Mouse (Mus musculus) mouse trophoblast stem cell (cell line): Measurements from ENCODE around the gene Cct8l1.

ENCODE experiments used
- in situ Hi-C, 2 experiments: fragments of 300-500 bp; cut with MseI, MboI; formaldehyde crosslinking; loops; 2 replicates in 1 of 2; 3 replicates in 1 of 2; pipeline ENCODE4 v1.15.1; 2025

Cct8l1 gene

GRCm38 (mm10) chr5:25530629-25531028 is 14.8 kb downstream of the Cct8l1 start:
- in situ Hi-C loops, result no loop called here

GRCm38 (mm10) chr5:25532256-25533147 is 16.6 kb downstream of the Cct8l1 start:
- in situ Hi-C loops, result no loop called here

DNA sequence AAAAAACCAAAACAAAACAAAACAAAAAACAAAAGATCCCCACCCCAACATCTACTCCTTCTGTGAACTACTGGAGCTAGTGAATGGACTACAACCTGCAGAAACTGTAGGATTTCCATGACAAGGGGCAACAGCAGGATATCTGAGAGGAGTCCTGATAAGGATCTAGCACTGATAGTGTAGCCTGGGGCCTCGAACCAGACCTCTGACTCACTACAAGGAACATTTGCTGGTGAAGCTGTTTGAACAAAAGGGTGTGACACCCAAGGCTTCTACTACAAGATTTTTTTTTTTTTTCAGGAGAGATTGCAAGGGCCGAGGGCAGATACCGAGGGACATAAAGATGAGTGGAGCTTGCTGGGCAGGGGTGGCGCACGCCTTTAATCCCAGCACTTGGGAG is 17.4 kb downstream of the Cct8l1 start:
- in situ Hi-C loops, result no loop called here

DNA sequence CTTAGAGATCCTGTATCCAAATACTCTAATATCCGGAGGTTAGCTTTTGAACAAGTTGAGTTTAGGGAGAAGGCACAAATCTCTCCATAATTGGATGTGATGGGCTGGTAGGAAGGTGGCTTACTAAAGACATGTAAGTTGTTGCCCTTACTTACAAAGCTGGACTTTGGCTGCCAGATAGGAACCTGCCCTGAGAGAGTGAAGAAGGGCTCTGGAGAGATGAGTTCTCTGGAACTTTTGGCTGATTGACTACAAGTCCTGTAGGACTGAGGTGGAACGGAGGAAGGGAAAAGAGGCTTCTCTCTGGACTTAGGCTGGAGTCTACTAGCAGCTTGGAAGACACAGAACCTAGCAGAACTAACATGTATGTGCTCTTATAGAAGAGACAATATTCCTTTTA is 19.7 kb downstream of the Cct8l1 start:
- in situ Hi-C loops, result no loop called here

DNA sequence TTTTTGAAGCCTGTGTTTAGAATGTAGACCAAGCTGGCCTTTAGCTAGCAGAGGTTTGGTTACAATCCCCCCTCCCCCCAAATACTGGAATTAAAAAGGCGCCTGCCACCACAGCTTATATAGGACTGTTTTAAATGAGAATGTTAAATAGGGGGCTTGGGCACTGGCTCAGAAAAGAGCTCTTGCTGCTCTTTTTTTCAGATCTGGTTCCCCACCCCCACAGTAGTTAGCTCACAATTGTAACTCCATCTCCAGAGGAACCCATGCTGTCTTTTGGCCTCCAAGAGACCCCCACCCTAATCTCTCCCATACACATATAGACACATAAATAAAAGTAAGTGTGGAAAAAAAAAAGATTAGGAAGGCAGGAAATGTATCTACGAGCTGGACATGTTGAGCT is 20.6 kb downstream of the Cct8l1 start:
- in situ Hi-C loops, result no loop called here

- in situ Hi-C loops, result no loop called here
These were observed 21.1 kb downstream of the Cct8l1 start for GRCm38 (mm10) chr5:25536921-25537409.

DNA sequence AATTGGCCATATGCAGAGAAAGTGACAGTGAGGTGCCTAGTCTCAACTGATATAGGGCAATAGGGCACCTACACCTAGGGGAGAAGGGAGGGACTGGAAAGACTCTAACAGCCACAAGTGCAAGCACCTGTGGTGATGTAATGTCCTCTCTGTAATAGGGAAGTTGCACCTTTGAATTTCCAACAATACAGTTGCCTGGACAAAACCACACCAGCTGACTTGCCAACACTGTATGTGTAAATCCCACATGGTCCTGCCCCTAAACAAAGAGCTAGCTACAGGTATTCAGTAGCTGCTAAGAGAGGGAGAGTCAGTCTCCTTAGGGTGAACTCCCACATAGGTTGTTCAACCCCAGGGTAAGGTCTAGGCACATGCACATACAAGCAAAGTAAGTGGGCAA is 24.5 kb downstream of the Cct8l1 start:
- in situ Hi-C loops, result no loop called here

DNA sequence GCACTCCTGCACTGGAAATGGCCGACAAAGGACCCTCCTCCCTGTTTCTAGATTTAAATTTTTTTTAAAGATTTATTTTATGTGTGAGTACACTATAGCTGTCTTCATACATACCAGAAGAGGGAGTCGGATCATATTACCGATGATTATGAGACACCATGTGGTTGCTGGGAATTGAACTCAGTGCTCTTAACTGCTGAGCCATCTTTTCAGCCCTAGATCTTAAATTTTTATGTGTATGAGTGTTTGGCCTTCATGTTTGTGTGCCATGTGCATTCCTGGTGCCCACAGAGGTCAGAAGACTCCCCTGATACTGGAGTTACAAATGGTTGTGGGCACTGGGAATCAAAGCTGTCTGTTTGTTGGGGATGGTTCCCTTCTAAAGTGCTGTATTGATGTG is 25.1 kb downstream of the Cct8l1 start:
- in situ Hi-C loops, result no loop called here

- in situ Hi-C loops, result no loop called here
These were observed 25.8 kb downstream of the Cct8l1 start for GRCm38 (mm10) chr5:25541661-25542060.

DNA sequence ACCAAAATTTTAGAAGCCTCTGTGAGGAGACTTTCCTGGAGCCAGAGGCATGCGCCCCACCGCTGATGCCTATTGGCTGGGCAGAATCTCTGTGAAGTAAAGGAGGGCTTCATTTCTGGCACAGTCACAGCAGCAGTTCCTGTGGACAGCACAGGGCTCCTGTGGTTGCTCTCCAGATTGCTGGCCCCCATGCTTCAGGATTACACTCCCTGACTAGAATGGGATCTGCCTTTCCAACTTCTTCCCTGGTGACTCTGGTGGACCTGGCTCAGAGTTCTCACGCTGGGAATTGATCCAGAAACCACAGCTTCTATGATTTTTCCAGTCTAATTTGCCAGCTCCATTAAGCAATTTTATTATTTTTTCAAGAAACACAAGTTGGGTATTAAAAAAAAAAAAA is 28.2 kb downstream of the Cct8l1 start:
- in situ Hi-C loops, result no loop called here

DNA sequence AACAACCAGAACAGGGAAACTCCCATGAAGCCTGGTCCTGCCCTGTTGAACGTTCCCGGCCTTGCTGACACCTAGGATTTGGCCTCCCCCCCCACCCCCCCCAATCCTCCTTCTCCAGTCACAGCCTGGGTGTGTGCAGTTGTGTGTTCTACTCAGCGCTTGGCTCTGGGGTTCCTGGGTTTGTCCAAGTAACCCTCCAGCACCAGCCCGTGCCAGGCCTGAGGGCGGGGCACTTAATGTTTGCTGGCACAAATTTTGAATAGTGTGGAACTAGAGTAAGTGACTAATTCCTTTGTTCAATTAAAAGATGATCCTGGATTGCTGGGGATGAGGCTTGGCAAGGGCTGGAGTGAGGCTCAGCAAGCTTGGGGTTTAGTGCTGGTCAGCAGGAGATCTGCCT is 28.7 kb downstream of the Cct8l1 start:
- in situ Hi-C loops, result no loop called here

DNA sequence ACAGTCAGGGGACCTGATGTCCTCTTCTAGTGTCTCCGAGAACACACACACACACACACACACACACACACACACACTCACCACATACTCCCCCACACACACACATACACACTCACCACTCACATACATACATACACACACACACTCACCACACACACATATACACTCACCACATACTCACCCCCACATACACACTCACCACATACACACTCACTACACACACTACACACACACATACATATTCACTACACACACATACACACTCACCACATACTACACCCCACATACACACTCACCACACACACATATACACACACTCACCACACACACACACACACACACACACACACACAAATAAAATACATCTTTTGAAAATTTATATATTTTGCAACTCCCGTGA is 31.0 kb downstream of the Cct8l1 start:
- in situ Hi-C loops, result no loop called here

GRCm38 (mm10) chr5:25550912-25551311 is 35.0 kb downstream of the Cct8l1 start:
- in situ Hi-C loops, result no loop called here

DNA sequence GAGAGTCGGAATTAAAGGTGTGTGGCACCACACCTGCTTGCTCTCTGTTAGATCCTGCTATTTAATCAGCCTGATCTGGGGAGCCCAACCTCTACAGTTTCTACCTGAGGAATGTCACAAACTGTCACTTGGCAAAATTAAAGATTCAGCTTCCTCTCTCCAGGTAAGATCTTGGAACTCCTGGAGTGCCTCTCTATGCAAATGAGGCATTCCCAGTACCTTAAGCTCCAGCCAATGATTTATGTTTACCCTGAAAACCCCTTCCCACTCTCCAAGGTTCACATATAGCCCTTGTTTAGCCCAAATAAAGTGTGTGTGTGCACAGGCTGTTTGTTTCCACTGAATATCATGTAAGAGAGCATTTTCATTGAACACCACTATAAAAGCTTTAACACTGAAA is 38.3 kb downstream of the Cct8l1 start:
- in situ Hi-C loops, result no loop called here

DNA sequence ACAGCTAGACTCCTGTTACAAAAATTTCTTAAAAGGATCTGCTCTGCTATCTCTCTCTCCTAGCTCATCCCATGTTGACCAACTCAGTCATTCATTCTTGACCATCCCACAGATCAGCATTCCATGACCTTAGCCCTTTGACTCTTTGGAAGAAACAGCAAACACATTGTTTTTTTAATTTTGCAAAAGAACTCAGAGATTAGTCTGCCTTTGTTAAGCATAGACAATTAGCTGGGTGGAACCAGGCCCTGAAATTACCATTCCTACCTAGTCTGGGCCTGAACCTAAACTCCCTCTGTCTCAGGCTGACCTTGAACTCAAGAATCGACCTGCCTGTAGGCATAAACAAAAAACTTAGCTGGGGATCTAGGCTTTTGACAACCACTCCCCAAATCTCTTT is 38.8 kb downstream of the Cct8l1 start:
- in situ Hi-C loops, result no loop called here

DNA sequence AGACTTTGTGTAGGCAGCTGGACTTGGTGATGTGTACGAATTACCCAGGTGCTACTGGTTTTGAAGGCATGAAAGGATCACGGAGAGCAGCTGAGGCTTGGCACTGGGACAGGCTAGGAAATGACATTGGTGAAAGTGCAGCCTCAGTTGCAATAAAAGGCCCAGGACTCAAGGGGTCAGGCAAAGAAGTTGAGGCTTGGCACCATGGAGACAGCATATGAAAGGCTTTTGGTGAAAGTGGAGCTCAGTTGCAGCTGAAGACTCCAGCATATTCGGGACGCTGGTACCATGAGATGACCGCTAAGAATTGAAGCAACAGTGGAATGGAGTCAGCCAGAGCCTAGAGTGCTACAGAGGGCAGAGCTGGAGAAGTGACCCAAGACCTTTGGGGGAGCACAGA is 39.8 kb downstream of the Cct8l1 start:
- in situ Hi-C loops, result no loop called here

DNA sequence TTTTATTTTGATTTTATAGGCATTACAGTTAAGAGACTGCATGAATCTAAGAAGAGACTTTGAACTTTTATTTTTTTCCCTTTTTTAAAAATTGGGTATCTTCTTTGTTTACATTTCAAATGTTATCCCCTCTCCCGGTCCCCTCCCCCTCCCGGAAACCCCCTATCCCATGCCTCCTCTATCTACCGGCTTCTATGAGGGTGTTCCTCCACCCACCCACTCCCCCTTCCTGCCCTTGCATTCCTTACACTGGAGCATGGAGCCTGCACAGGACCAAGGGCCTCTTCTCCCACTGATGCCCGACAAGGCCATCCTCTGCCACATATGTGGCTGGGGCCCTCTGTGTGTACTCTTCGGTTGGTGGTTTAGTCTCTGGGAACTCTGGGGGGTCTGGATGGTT is 40.5 kb downstream of the Cct8l1 start:
- in situ Hi-C loops, result no loop called here
